Mouse (Mus musculus) liver, embryonic 14.5 days (tissue): Measurements from ENCODE around the gene Slc46a1. TPM values are rescaled to one million over a fixed set of nuclear protein-coding genes. Genes with fewer than 3 reads are reported as not detected.

Experiments
- ATAC-seq: fragments of 200-750 bp; cut with Nextera tagmentation; 2 replicates; pipeline ENCODE4 v1.8.0; 2017; ENCODE audit warnings: moderate number of reproducible peaks, mild to moderate bottlenecking, moderate library complexity; ENCODE audit not compliant: insufficient read depth
- DNase-seq, 3 experiments: peaks; one replicate each; pipeline ENCODE4 v3.0.0-alpha.2; 2012 to 2013; ENCODE audit warnings: low read depth in 3 of 3, low spot score in 3 of 3
- H3K27ac ChIP-seq: fragments of 300-500 bp; sonication (generic); 2 replicates; pipeline ENCODE4 v1.5.1; 2014; ENCODE audit warnings: moderate library complexity, mild to moderate bottlenecking, control low read depth, inconsistent platforms
- H3K27me3 ChIP-seq: fragments of 300-500 bp; sonication (generic); 2 replicates; pipeline ENCODE4 v1.6.1; 2014; ENCODE audit warnings: mild to moderate bottlenecking, low read length, moderate library complexity; ENCODE audit not compliant: control insufficient read depth, insufficient read depth
- H3K36me3 ChIP-seq: fragments of 300-500 bp; sonication (generic); replicated peaks from 2 replicates; pipeline ENCODE4 v1.6.1; 2014; ENCODE audit warnings: low read depth; ENCODE audit not compliant: control insufficient read depth, insufficient read depth
- H3K4me1 ChIP-seq, 2 experiments: fragments of 200-500 bp in 1 of 2; fragments of 300-500 bp in 1 of 2; sonication (generic) in 1 of 2; replicated peaks; 2 replicates each; pipeline ENCODE4 v1.6.1; 2012 to 2014; ENCODE audit warnings: antibody characterized with exemption in 1 of 2, inconsistent platforms in 1 of 2, low read length in 1 of 2; ENCODE audit not compliant: control insufficient read depth in 2 of 2, insufficient read depth in 2 of 2
- H3K4me2 ChIP-seq: fragments of 300-500 bp; sonication (generic); 2 replicates; pipeline ENCODE4 v1.6.1; 2014; ENCODE audit warnings: low read depth, mild to moderate bottlenecking, control low read depth, moderate library complexity
- H3K4me3 ChIP-seq, 2 experiments: fragments of 200-500 bp in 1 of 2; fragments of 300-500 bp in 1 of 2; sonication (generic) in 1 of 2; 2 replicates each; pipeline ENCODE4 v1.5.1; 2012 to 2014; ENCODE audit warnings: low read depth in 2 of 2, low read length in 2 of 2, mild to moderate bottlenecking in 2 of 2, control low read depth in 1 of 2, inconsistent platforms in 1 of 2, moderate library complexity in 1 of 2; ENCODE audit not compliant: insufficient read depth in 1 of 2
- H3K9ac ChIP-seq: fragments of 300-500 bp; sonication (generic); replicated peaks from 2 replicates; pipeline ENCODE4 v1.6.1; 2014; ENCODE audit warnings: mild to moderate bottlenecking, control low read depth, moderate library complexity
- H3K9me3 ChIP-seq: fragments of 300-500 bp; sonication (generic); 2 replicates; pipeline ENCODE4 v1.6.1; 2016; ENCODE audit warnings: low read length, mixed read lengths; ENCODE audit not compliant: control insufficient read depth
- CTCF ChIP-seq: IDR thresholded peaks from 2 replicates; pipeline ENCODE4 v1.5.1; 2016; ENCODE audit warnings: antibody characterized with exemption, low read depth, control low read depth
- EP300 ChIP-seq: IDR thresholded peaks from 2 replicates; pipeline ENCODE4 v1.6.1; 2016; ENCODE audit warnings: antibody characterized with exemption, low read depth
- WGBS: fragments of 180-500 bp; shearing (Covaris S2); extraction: QIAGEN DNeasy Blood & Tissue Kit; methylation state at CpG from one replicate; pipeline ENCODE4 v1.1.7; 2014; ENCODE audit not compliant: insufficient replicate concordance; 5-methylcytosine and 5-hydroxymethylcytosine counted together
- polyA plus RNA-seq, 2 experiments: library from polyadenylated mRNA; depleted of rRNA in 1 of 2; stranded (reverse) in 1 of 2; unstranded in 1 of 2; fragments of >200 nt; fragmentation: Nextera tagmentation in 1 of 2; extraction: Ambion mirVana in 1 of 2; gene quantifications; 2 replicates each; pipeline versions ENCODE4 v1.2.1 to v1.2.3; 2012 to 2014

Slc46a1 gene
- polyA plus RNA-seq, 2 experiments = 3.7 to 5.0 TPM

- no peak overlapping the region for H3K27ac ChIP-seq
- H3K4me2 ChIP-seq = no peak overlapping the region
- no peak overlapping the region for H3K9ac ChIP-seq
- no peaks in the 10 kb centered on the region for H3K36me3 ChIP-seq
- no peaks in the 10 kb centered on the region; the same call in 1 of the 2 replicates for H3K27me3 ChIP-seq
- WGBS = 73% methylated on average over 5 of the region's 5 CpGs
- peaks cover 9 to 25% of the 10 kb centered on the region in 2 experiments for H3K4me1 ChIP-seq
- no peak overlapping the region for H3K4me3 ChIP-seq
- ATAC-seq (no peak), DNase-seq (no peak)
- no peak for TF ChIP-seq EP300
- no peak for TF ChIP-seq CTCF
- H3K9me3 ChIP-seq = no peaks in the 10 kb centered on the region
Measured at GRCm38 (mm10) chr11:78462669-78463068, 2.8 kb upstream of the Slc46a1 start.

GRCm38 (mm10) chr11:78463286-78464036 is 2.0 kb upstream of the Slc46a1 start:
- WGBS = 43% methylated on average over 13 of the region's 13 CpGs
- no peak for DNase-seq
- H3K4me1 ChIP-seq = peaks cover 9 to 25% of the 10 kb centered on the region in 2 experiments
- no peak overlapping the region for H3K4me3 ChIP-seq
- H3K4me2 ChIP-seq = no peak overlapping the region
- TF ChIP-seq EP300 (no peak), CTCF (no peak)
- no peaks in the 10 kb centered on the region for H3K9me3 ChIP-seq
- no peak overlapping the region for H3K9ac ChIP-seq
- H3K27ac ChIP-seq = no peak overlapping the region
- no peaks in the 10 kb centered on the region; the same call in 1 of the 2 replicates for H3K27me3 ChIP-seq
- ATAC-seq = no peak
- H3K36me3 ChIP-seq = no peaks in the 10 kb centered on the region

GRCm38 (mm10) chr11:78465116-78465515 is 381 bp upstream of the Slc46a1 start:
- peaks cover 9 to 25% of the 10 kb centered on the region in 2 experiments for H3K4me1 ChIP-seq
- peak overlapping the region; percentile 61 to 72; a peak in 3 of 4 replicates for H3K4me3 ChIP-seq
- no peaks in the 10 kb centered on the region for H3K27me3 ChIP-seq
- no peaks in the 10 kb centered on the region for H3K9me3 ChIP-seq
- no peaks in the 10 kb centered on the region for H3K36me3 ChIP-seq
- 43% methylated on average over 9 of the region's 9 CpGs for WGBS
- H3K4me2 ChIP-seq = peak overlapping the region; percentile 83
- TF ChIP-seq EP300 (no peak), CTCF (no peak)
- H3K27ac ChIP-seq = no peak overlapping the region
- no peak for ATAC-seq
- DNase-seq = no peak
- H3K9ac ChIP-seq = no peak overlapping the region

GRCm38 (mm10) chr11:78466242-78466912 is 880 bp downstream of the Slc46a1 start:
- no peaks in the 10 kb centered on the region for H3K9me3 ChIP-seq
- H3K27ac ChIP-seq = no peak overlapping the region
- no peak for DNase-seq
- H3K27me3 ChIP-seq = no peaks in the 10 kb centered on the region
- no peak overlapping the region for H3K9ac ChIP-seq
- peak overlapping the region; percentile 83 for H3K4me2 ChIP-seq
- 64% methylated on average over 23 of the region's 23 CpGs for WGBS
- H3K4me1 ChIP-seq = peaks cover 9 to 25% of the 10 kb centered on the region in 2 experiments
- TF ChIP-seq EP300 (no peak), CTCF (no peak)
- peak; percentile 16; the same call in 1 of the 2 replicates for ATAC-seq
- H3K36me3 ChIP-seq = no peaks in the 10 kb centered on the region
- peak overlapping the region; percentile 61 to 72; a peak in 3 of 4 replicates for H3K4me3 ChIP-seq

GRCm38 (mm10) chr11:78467515-78467914 is 2.0 kb downstream of the Slc46a1 start:
- ATAC-seq = no peak
- 55% methylated on average over 7 of the region's 7 CpGs for WGBS
- no peak overlapping the region for H3K4me3 ChIP-seq
- no peak for DNase-seq
- H3K27me3 ChIP-seq = no peaks in the 10 kb centered on the region
- TF ChIP-seq EP300 = no peak
- no peak for TF ChIP-seq CTCF
- H3K27ac ChIP-seq = no peak overlapping the region
- no peak overlapping the region for H3K4me2 ChIP-seq
- no peaks in the 10 kb centered on the region for H3K36me3 ChIP-seq
- H3K9me3 ChIP-seq = no peaks in the 10 kb centered on the region
- H3K4me1 ChIP-seq = peaks cover 9 to 25% of the 10 kb centered on the region in 2 experiments
- no peak overlapping the region for H3K9ac ChIP-seq
